Mouse (Mus musculus) T-helper 17 cell (primary cell): ENCODE measurements around the gene Lysmd3.
"Not testable (repeated sequence)": the region's sequence is repeated elsewhere in the genome, so short reads cannot be mapped to it uniquely, and the experiment has no call there.

ENCODE experiments used
- in situ Hi-C, 2 experiments: fragments of 300-600 bp; cut with MboI, MseI; formaldehyde crosslinking; loops; 1 replicate in 1 of 2; 2 replicates in 1 of 2; pipeline ENCODE4 v1.15.1; 2025; ENCODE audit warnings: high pct_unique_total_duplicates in 2 of 2

Lysmd3 gene

DNA sequence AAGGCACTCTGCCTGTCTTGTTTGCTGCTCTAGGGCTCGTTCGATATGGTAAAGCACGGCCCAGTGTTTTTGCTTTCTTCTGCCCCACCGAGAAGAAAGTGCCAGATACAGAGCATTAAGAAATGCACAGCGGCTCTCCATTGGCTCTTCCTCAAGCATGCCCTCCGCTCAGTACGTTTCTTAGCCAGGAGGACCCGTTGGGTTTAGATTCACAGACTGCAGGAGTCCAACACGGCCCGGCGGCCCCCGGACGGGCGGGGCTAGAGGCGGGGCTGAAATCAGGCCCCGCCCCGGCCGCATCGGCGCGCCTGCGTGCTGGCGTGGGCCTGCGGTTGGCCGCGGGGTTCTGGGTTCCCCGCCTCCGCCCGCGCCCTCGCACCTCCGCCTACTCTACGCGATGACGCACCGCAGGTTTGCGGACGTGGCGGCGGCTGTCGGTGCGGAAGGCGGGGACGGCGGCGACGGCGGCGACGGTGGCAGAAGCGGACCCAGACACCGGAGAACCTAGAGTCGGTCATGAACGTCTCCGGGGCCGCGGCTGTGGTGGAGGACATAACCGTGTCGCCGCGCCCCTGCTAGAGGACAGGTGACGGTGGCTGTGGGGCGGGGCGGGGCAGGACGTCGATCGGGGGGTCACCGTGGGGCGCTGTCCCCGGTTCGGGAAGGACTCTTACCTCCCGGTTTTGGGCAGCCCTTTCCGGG lies at the start of gene Lysmd3:
Gene Lysmd3 (plus strand): TSS at position 313 of the 702 bp plus-strand sequence.
- in situ Hi-C loops: no loop called here

- in situ Hi-C loops: loop anchor here in 1 of 2 experiments (10.0 to 25.0 kb wide), 2 partner anchors 186 to 773 kb away; no protein-coding TSS in a partner anchor
Measured at GRCm38 (mm10) chr13:81610349-81610748, 47.1 kb upstream of the Lysmd3 start.

DNA sequence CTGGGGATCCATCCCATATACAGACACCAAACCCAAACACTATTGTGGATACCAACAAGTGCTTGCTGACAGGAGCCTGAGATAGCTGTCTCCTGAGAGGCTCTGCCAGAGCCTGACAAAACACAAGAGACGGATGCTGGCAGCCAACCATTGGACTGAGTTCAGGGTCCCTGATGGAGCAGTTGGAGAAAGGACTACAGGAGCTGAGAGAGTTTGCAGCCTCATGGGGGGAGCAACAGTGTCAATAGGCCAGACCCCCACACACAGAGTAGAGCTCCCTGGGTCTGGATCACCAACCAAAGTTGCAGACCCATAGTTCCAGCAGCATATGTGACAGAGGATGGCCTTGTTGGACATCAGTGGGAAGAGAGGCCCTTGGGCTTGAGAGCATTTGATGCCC lies 29.6 kb upstream of the Lysmd3 start:
- in situ Hi-C loops: loop anchor here in 1 of 2 experiments (25.0 kb wide), 1 partner anchor 766 kb away; no protein-coding TSS in a partner anchor

DNA sequence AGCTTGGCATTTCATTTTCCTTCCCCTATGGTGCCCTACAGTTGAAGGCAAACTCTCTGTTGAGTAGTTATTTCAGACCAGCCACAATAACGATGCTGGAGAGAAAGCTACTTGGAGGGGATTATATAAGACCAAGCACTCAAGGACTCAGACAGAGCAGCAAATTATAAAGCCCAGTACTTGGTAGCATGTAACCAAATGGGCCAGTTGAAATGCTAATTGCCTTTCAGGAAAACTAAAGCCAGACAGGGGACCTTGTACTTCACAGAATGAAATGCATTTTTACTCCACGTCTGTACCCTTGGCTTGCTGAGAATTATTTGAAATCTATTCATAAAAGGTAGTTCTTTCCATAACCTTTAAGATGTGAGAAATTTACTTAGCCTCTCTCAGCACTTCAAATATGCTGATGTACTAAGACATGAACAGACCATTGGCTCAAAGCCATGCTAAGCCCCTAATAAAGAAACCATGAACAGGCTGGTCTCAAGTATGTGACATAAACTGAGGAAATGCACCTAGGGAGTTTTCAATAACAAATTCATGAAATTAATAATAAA lies 28.8 kb upstream of the Lysmd3 start:
- in situ Hi-C loops: loop anchor here in 1 of 2 experiments (25.0 kb wide), 1 partner anchor 766 kb away; no protein-coding TSS in a partner anchor

- in situ Hi-C loops: loop anchor here in 1 of 2 experiments (25.0 kb wide), 1 partner anchor 767 kb away; no protein-coding TSS in a partner anchor
Measured at GRCm38 (mm10) chr13:81629395-81629794, 28.1 kb upstream of the Lysmd3 start.

DNA sequence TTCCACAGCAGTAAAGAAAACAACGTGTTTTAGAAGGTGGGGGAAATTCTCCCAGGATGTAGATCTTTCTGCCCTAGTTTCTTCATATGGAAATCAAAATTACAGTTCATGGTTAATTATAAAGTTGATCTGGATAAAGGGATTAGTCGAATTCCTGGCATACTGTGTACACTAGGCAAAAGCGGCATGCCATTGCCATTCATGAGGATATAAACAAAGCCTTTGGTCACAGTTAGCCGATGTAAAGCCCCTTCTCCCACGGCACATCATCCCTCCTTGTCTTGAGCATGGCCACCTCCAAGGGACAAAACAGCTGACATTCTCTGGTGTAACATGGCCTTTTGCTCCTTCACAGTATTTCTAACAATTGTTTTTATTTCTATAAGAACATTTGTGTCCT lies 26.9 kb upstream of the Lysmd3 start:
- in situ Hi-C loops: loop anchor here in 1 of 2 experiments (25.0 kb wide), 1 partner anchor 768 kb away; no protein-coding TSS in a partner anchor

- in situ Hi-C loops: loop anchor here in 1 of 2 experiments (25.0 kb wide), 1 partner anchor 771 kb away; no protein-coding TSS in a partner anchor
Measured at GRCm38 (mm10) chr13:81632720-81633415, 24.6 kb upstream of the Lysmd3 start, which contains the start of gene Adgrv1. Gene Adgrv1, minus strand, starts transcription at chr13:81633154.

DNA sequence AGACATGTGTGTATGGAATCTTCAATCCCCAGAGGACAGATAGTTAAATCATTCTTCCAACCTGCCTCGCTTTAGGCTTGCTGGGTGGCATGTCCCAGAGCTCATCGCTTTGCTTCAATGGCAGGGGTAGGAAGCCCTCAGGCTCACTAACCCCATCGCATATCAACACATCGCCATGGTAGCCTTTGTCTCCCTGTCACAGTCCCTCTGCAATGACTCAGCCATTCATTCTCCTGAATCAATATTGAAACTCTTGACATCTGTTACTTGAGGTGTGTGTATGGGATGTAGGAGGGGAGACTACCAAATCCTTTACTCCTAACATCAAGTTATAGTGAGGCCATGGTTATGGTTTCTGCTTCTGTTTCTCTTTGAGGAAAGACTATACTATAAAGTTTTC lies 17.8 kb upstream of the Lysmd3 start:
- in situ Hi-C loops: loop anchor here (5.0 to 25.0 kb wide), 3 partner anchors 202 to 777 kb away; partner anchors contain the start of gene Arrdc3 (in 1 of the 2)

DNA sequence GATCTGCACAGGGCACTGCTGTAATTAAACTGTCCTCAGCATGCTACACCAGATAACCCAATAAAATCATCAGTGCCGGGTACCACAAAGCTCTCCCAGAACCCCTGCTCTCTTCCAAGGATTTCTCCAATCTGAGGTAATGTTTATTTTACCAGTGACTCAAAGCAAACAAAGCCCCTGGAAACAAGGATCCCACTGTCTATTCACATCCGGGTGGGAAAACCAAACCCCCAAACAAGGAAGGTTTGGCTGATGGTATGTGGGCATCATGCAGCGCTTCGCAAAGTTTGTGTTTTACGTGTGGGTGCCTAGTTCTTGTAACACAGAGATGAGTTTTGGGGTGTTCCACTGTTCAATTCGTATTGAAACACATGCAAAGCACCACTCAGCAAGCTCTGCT lies 16.6 kb upstream of the Lysmd3 start:
- in situ Hi-C loops: loop anchor here (5.0 to 25.0 kb wide), 3 partner anchors 204 to 779 kb away; partner anchors contain the start of gene Arrdc3 (in 1 of the 2)

- in situ Hi-C loops: loop anchor here (5.0 to 25.0 kb wide), 3 partner anchors 204 to 779 kb away; partner anchors contain the start of gene Arrdc3 (in 1 of the 2)
Measured at GRCm38 (mm10) chr13:81641289-81642045, 16.0 kb upstream of the Lysmd3 start.

DNA sequence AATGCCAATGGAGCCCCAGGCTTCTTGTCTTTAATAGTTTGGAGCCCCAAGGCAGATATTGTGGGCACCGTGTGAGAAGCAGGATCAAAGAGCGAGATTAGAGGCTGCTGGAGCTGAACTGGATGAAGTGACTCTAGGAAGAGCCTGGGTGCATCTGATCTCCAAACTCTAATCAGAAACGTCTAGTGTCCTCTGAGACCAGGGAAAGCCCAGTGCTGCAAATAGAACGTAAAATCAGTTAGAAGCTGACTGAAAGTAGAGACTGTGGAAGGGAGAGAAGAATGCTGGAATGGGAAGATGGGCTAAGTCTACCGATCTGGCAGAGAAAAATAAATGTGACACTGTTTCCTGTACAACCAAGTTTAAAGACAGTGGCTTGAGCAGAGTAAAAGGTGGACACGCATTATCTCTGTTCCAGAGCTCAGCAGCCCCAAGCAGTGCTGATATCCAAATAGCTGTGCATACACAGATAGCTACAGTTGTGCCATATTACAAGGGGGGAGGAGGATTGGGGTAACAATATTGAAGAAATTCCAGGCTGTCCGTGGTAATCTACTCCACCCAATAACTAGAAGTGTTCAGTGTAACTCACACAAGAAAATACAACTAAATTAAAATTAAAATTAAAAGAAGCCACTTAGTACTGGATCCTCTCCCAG lies 14.8 kb upstream of the Lysmd3 start:
- in situ Hi-C loops: loop anchor here (5.0 to 25.0 kb wide), 3 partner anchors 205 to 780 kb away; partner anchors contain the start of gene Arrdc3 (in 1 of the 2)

GRCm38 (mm10) chr13:81644047-81644565 lies 13.4 kb upstream of the Lysmd3 start:
- in situ Hi-C loops: loop anchor here (5.0 to 25.0 kb wide), 3 partner anchors 207 to 782 kb away; partner anchors contain the start of gene Arrdc3 (in 1 of the 2)

GRCm38 (mm10) chr13:81646348-81646747 lies 11.1 kb upstream of the Lysmd3 start:
- in situ Hi-C loops: loop anchor here (5.0 to 25.0 kb wide), 3 partner anchors 209 to 784 kb away; partner anchors contain the start of gene Arrdc3 (in 1 of the 2)

- in situ Hi-C loops: not testable (repeated sequence)
Measured at GRCm38 (mm10) chr13:81650382-81650781, 7.1 kb upstream of the Lysmd3 start.

- in situ Hi-C loops: no loop called here
Measured at GRCm38 (mm10) chr13:81656091-81656850, 1.2 kb upstream of the Lysmd3 start.

GRCm38 (mm10) chr13:81657008-81657350 lies 484 bp upstream of the Lysmd3 start:
- in situ Hi-C loops: no loop called here

DNA sequence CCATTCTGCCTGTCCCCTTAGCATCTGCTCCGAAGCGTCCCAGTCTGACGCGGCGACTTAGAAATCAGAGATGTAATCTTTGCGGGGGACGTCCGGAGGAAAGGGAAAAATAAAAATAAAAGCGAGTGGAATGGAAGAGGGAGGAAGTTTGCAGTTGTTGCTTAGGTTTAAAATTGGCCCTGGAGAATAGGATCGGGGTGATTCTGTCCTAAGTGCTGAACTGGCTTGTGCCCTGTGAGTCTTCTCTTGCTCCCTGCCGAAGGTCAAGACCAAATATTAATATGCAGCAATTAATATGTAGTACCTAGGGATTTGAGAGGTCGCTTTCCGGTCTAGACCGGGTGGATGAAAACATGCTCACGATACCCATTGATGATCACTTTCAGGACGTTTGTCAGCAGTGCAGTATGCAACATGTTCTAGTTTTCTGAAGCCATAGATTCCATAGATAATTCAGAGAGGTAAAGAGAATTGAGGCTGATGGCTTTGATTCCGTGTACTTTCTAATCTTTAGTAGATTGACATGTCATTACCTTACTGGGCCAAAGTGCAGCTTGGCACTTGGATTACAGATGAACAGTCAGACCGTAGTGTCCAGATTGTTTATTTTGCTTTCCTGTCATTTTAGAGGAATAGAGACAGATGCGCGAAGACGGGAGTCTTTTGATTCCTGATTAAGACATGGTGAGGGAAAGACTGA lies 740 bp downstream of the Lysmd3 start:
- in situ Hi-C loops: no loop called here

GRCm38 (mm10) chr13:81663566-81664330 lies 6.3 kb downstream of the Lysmd3 start:
- in situ Hi-C loops: no loop called here
